Mouse (Mus musculus): ENCODE results near the gene Tex21.

- no peak for TF ChIP-seq FLI1 (IDR thresholded peaks at IDR 0.05; ENCODE audit: low read length)
- no peak for TF ChIP-seq GATA1 (IDR thresholded peaks at IDR 0.05; ENCODE audit: borderline replicate concordance, low read length)
Observed at GRCm38 (mm10) chr12:76197071-76197470, 49.5 kb downstream of the Tex21 start.

Measured in megakaryocyte, embryonic 14.5 days (primary cell).